Mouse (Mus musculus): ENCODE results near the gene Olfr798.

DNA sequence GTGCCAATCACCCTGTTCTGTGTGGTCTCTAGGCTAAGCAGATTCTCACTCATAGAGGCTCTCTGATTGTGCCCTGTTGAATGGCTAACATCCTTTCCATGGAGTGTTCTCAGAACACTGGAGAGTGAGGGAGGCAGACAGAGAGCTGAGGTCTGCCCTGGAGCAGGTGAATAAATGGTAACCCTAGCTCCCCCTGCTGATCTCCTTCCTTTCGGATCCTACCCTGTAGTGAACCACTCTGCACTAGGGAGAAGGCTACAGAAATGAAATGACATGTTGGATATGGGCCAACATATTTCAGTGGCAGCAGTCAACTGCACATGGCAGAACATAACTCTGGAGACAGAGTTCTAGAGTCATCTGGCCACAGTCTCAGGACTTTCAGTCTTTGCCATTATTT, 6.0 kb downstream of the Olfr798 start:
- TF ChIP-seq CTCF (IDR thresholded peaks at IDR 0.05; ENCODE audit: control insufficient read depth, insufficient read depth, insufficient replicate concordance, low read depth, low read length): no peak
- TF ChIP-seq POLR2A (IDR thresholded peaks at IDR 0.05; ENCODE audit: control insufficient read depth, low read depth, low read length): no peak

All from testis, adult 2 months (tissue).